Mouse (Mus musculus) neural tube, embryonic 12.5 days (tissue): Measurements from ENCODE around the gene Camk1d. TPM values are rescaled to one million over a fixed set of nuclear protein-coding genes. Genes with fewer than 3 reads are reported as not detected.

ENCODE experiments used
- ATAC-seq: fragments of 200-750 bp; cut with Nextera tagmentation; 2 replicates; pipeline ENCODE4 v1.8.0; 2017; ENCODE audit warnings: low read depth, mild to moderate bottlenecking, moderate TSS enrichment, moderate library complexity; ENCODE audit not compliant: low FRiP score
- H3K27ac ChIP-seq: fragments of 300-500 bp; sonication (generic); 2 replicates; pipeline ENCODE4 v1.5.1; 2016
- H3K27me3 ChIP-seq: fragments of 300-500 bp; sonication (generic); replicated peaks from 2 replicates; pipeline ENCODE4 v1.6.1; 2016; ENCODE audit warnings: mild to moderate bottlenecking
- H3K36me3 ChIP-seq: fragments of 300-500 bp; sonication (generic); 2 replicates; pipeline ENCODE4 v1.6.1; 2016; ENCODE audit warnings: mild to moderate bottlenecking
- H3K4me1 ChIP-seq: fragments of 300-500 bp; sonication (generic); 2 replicates; pipeline ENCODE4 v1.6.1; 2016
- H3K4me2 ChIP-seq: fragments of 300-500 bp; sonication (generic); replicated peaks from 2 replicates; pipeline ENCODE4 v1.6.1; 2016; ENCODE audit warnings: mild to moderate bottlenecking
- H3K4me3 ChIP-seq: fragments of 300-500 bp; sonication (generic); 2 replicates; pipeline ENCODE4 v1.5.1; 2016
- H3K9ac ChIP-seq: fragments of 300-500 bp; sonication (generic); 2 replicates; pipeline ENCODE4 v1.6.1; 2016; ENCODE audit warnings: mild to moderate bottlenecking
- H3K9me3 ChIP-seq: fragments of 300-500 bp; sonication (generic); 2 replicates; pipeline ENCODE4 v1.6.1; 2016; ENCODE audit warnings: mild to moderate bottlenecking
- WGBS: fragments of 180-500 bp; shearing (Covaris S2); methylation state at CpG from one replicate; pipeline ENCODE4 v1.1.7; 2016; 5-methylcytosine and 5-hydroxymethylcytosine counted together
- polyA plus RNA-seq: library from polyadenylated mRNA; unstranded; fragments of >200 nt; fragmentation: Nextera tagmentation; extraction: Ambion mirVana; gene quantifications from 2 replicates; pipeline ENCODE4 v1.2.1, GENCODE M21; 2016

The Camk1d gene
- polyA plus RNA-seq, 1 experiment from 2014 or later: 2.4 TPM

GRCm38 (mm10) chr2:5478709-5479108 is 235.6 kb downstream of the Camk1d start:
- Histone ChIP-seq H3K4me3 (no peak overlapping the region), H3K27ac (no peak overlapping the region), H3K36me3 (no peaks in the 10 kb centered on the region), H3K4me1 (no peaks in the 10 kb centered on the region), H3K9me3 (no peaks in the 10 kb centered on the region), H3K9ac (no peak overlapping the region), H3K4me2 (no peak overlapping the region), H3K27me3 (no peaks in the 10 kb centered on the region)
- no peak for ATAC-seq
- 91% methylated on average over 5 of the region's 5 CpGs for WGBS

- no peak overlapping the region for H3K9ac ChIP-seq
- 96% methylated on average over 4 of the region's 4 CpGs for WGBS
- no peaks in the 10 kb centered on the region for H3K36me3 ChIP-seq
- no peaks in the 10 kb centered on the region for H3K9me3 ChIP-seq
- no peak overlapping the region for H3K4me3 ChIP-seq
- no peaks in the 10 kb centered on the region for H3K27me3 ChIP-seq
- H3K27ac ChIP-seq: no peak overlapping the region
- ATAC-seq: no peak
- no peak overlapping the region for H3K4me2 ChIP-seq
- H3K4me1 ChIP-seq: no peaks in the 10 kb centered on the region
These were observed 236.1 kb downstream of the Camk1d start for GRCm38 (mm10) chr2:5478256-5478655.

DNA sequence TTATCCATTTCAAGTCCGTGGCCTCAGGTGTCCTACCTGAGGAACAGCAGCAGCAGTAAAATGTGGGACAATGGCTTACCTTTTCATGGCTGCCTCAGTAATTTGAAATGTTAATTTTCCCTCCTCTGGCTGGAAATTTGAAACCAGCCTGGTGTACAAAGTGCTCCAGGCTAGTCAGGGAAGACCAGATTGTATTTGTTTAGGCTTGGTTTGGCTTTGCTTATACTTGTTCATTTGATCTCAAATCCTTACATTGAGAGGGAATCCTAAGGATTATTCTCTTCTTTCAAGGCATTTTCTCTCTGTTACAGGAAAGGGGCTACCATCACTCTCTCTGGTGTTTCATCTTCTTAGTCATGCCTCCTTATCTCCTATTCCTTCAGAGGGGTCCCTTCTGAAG is 236.8 kb downstream of the Camk1d start:
- no peak overlapping the region for H3K4me3 ChIP-seq
- no peak overlapping the region for H3K27ac ChIP-seq
- no peaks in the 10 kb centered on the region for H3K9me3 ChIP-seq
- no peak for ATAC-seq
- no peaks in the 10 kb centered on the region for H3K36me3 ChIP-seq
- no peak overlapping the region for H3K9ac ChIP-seq
- 78% methylated on average over 1 of the region's 1 CpGs for WGBS
- H3K4me2 ChIP-seq: no peak overlapping the region
- no peaks in the 10 kb centered on the region for H3K4me1 ChIP-seq
- no peaks in the 10 kb centered on the region for H3K27me3 ChIP-seq

DNA sequence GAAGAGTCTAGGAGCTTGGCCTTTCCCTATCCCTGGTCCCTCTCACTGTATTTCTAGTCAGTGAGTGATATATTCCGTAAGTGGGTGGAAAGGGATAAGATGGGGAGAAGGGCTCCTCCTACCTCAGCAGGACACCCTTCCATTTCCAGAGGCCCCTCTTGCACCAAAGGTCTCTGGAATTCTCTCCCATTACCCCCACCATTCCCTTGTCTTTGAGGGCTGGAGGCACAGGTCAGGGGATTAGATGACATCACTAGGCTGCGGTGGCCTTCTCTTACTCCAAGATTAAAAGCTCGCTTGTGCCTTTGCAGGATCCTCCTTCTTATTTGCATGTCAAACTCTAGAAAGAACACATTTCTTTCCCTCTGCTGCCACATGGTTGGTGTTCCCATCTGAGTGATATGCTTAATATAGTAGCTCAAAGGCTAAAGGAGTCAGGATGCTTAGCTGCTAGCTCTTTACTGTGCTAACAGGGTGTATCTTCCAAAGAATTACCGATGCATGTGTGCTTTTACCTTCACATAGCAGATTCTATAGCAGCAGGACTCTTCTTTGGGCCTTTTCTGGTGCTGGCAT is 244.9 kb downstream of the Camk1d start:
- H3K27me3 ChIP-seq: no peaks in the 10 kb centered on the region
- H3K9me3 ChIP-seq: no peaks in the 10 kb centered on the region
- 86% methylated on average over 4 of the region's 4 CpGs for WGBS
- H3K4me1 ChIP-seq: no peaks in the 10 kb centered on the region
- H3K9ac ChIP-seq: no peak overlapping the region
- H3K4me2 ChIP-seq: no peak overlapping the region
- no peaks in the 10 kb centered on the region for H3K36me3 ChIP-seq
- H3K27ac ChIP-seq: no peak overlapping the region
- no peak for ATAC-seq
- no peak overlapping the region for H3K4me3 ChIP-seq

DNA sequence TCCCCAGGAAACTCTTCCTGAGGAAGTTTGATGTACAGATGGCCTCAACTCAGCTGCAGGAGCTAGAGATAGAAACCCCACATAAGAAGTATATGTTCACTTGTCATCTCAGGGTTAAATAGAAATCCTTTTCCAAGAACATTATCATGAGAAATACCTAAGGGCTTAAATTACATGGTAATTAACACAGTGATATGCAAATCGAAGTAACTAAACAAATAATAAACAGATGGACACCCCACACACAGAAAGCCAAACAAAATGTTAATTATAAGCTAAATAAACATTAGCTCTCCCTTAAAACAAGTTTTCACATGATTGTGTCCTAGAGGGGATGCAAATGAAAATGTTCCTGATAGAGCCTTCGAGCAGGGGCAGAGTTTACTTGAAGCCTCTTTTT is 246.8 kb downstream of the Camk1d start:
- no peaks in the 10 kb centered on the region for H3K9me3 ChIP-seq
- H3K36me3 ChIP-seq: no peaks in the 10 kb centered on the region
- no peak overlapping the region for H3K4me3 ChIP-seq
- no peak overlapping the region for H3K27ac ChIP-seq
- no peaks in the 10 kb centered on the region for H3K27me3 ChIP-seq
- 75% methylated on average over 2 of the region's 2 CpGs for WGBS
- ATAC-seq: no peak
- no peak overlapping the region for H3K4me2 ChIP-seq
- H3K4me1 ChIP-seq: no peaks in the 10 kb centered on the region
- no peak overlapping the region for H3K9ac ChIP-seq

DNA sequence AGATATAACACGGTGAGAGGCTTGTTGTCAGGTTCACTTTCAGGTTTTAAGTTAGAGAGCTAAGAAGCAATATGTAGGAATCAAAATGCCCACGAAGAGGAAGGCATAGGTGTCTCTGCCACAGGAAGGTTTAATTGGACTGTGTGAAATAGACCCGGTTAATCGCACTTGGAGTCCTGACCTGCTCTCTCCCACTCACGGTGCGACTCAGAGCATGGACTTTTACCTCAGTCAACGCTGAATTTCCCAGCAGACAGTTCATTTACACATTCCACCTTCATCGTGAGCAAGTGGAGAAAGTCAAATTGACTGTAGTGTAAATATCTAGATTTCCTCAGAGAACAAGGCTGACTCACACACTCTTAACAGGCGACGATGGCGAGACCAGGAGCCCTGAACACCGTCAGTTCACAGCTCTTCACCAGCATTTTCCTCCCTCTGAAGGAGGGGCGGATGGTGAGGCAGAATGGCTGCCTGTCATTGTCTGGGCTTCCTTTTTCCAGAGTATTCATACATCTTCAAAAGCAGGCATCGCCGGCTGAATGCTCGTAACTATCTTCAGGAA is 255.6 kb downstream of the Camk1d start:
- H3K4me2 ChIP-seq: no peak overlapping the region
- no peak for ATAC-seq

DNA sequence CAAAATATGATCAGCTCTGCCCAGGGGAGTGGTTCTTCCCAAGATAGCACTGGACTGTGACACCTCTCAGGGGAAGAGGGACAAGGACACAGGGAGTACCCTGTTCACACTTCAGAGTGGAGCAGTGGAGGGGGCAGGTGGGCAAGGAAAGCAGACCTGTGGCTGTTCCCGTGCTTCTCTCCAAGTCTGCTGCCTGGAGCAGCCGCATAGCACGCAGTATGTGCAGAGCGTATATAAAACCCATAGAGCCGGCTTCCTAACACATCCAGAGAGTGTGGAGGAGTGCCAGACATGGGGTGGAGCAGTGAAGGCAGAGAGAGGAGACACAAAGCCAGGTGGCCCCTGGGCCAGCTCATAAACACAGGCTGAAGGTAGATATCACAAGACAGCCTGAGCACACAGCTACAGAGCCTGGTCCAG is 256.2 kb downstream of the Camk1d start:
- Histone ChIP-seq H3K9me3 (no peaks in the 10 kb centered on the region), H3K4me3 (no peak overlapping the region), H3K4me2 (no peak overlapping the region), H3K27ac (no peak overlapping the region), H3K9ac (no peak overlapping the region), H3K4me1 (no peaks in the 10 kb centered on the region), H3K27me3 (no peaks in the 10 kb centered on the region), H3K36me3 (no peaks in the 10 kb centered on the region)
- 92% methylated on average over 5 of the region's 5 CpGs for WGBS
- ATAC-seq: no peak

More for the DNA sequence above, 255.6 kb downstream of the Camk1d start:
- Histone ChIP-seq H3K4me1 (no peaks in the 10 kb centered on the region), H3K36me3 (no peaks in the 10 kb centered on the region), H3K9ac (no peak overlapping the region), H3K9me3 (no peaks in the 10 kb centered on the region), H3K27ac (no peak overlapping the region), H3K27me3 (no peaks in the 10 kb centered on the region), H3K4me3 (no peak overlapping the region)
- WGBS: 81% methylated on average over 16 of the region's 16 CpGs

- H3K4me1 ChIP-seq: no peaks in the 10 kb centered on the region
- H3K27me3 ChIP-seq: no peaks in the 10 kb centered on the region
- no peak overlapping the region for H3K4me2 ChIP-seq
- H3K9ac ChIP-seq: no peak overlapping the region
- no peak for ATAC-seq
- H3K27ac ChIP-seq: no peak overlapping the region
- no peak overlapping the region for H3K4me3 ChIP-seq
- H3K36me3 ChIP-seq: no peaks in the 10 kb centered on the region
- whole genome bisulfite sequencing: 81% methylated on average over 2 of the region's 2 CpGs
- H3K9me3 ChIP-seq: no peaks in the 10 kb centered on the region
These were observed 258.2 kb downstream of the Camk1d start for GRCm38 (mm10) chr2:5456108-5456507.

- Histone ChIP-seq H3K4me1 (no peaks in the 10 kb centered on the region), H3K27ac (no peak overlapping the region), H3K36me3 (no peaks in the 10 kb centered on the region), H3K9ac (no peak overlapping the region), H3K4me2 (no peak overlapping the region), H3K27me3 (no peaks in the 10 kb centered on the region), H3K9me3 (no peaks in the 10 kb centered on the region), H3K4me3 (no peak overlapping the region)
- WGBS: 83% methylated on average over 9 of the region's 9 CpGs
- no peak for ATAC-seq
These were observed 259.5 kb downstream of the Camk1d start for GRCm38 (mm10) chr2:5454830-5455229.

- no peak overlapping the region for H3K27ac ChIP-seq
- no peaks in the 10 kb centered on the region for H3K27me3 ChIP-seq
- no peak for ATAC-seq
- no peaks in the 10 kb centered on the region for H3K4me1 ChIP-seq
- no peak overlapping the region for H3K4me3 ChIP-seq
- WGBS: 96% methylated on average over 2 of the region's 2 CpGs
- no peaks in the 10 kb centered on the region for H3K9me3 ChIP-seq
- no peak overlapping the region for H3K9ac ChIP-seq
- H3K4me2 ChIP-seq: no peak overlapping the region
- no peaks in the 10 kb centered on the region for H3K36me3 ChIP-seq
These were observed 262.7 kb downstream of the Camk1d start for GRCm38 (mm10) chr2:5451654-5452053.

DNA sequence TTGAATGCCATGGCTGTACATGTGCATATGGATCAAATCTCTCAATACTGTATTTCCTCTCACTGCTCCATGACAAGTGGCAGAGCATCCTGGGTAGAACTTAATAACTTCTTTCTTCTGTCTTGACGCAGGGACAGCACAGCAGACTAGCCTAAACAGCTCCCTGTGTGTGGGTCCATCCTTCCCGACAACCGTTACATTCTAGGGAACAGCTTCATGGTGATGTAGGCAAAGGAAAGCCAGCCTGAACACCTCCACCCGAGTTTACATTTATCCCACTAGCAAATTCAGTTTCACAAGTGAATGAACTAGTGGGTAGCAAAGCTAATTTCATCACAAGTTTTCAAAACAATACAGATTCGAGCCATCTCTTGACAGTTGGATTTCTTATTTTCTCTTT is 269.0 kb downstream of the Camk1d start:
- no peak for ATAC-seq
- no peaks in the 10 kb centered on the region for H3K27me3 ChIP-seq
- 86% methylated on average over 5 of the region's 5 CpGs for WGBS

GRCm38 (mm10) chr2:5437690-5438089 is 276.6 kb downstream of the Camk1d start:
- Histone ChIP-seq H3K36me3 (no peaks in the 10 kb centered on the region), H3K4me3 (no peak overlapping the region), H3K4me2 (no peak overlapping the region), H3K27ac (no peak overlapping the region), H3K9me3 (no peaks in the 10 kb centered on the region), H3K27me3 (no peaks in the 10 kb centered on the region), H3K4me1 (no peaks in the 10 kb centered on the region), H3K9ac (no peak overlapping the region)
- 62% methylated on average over 2 of the region's 2 CpGs for WGBS
- no peak for ATAC-seq

More for the DNA sequence above, 269.0 kb downstream of the Camk1d start:
- Histone ChIP-seq H3K4me1 (no peaks in the 10 kb centered on the region), H3K27ac (no peak overlapping the region), H3K9ac (no peak overlapping the region), H3K4me3 (no peak overlapping the region), H3K9me3 (no peaks in the 10 kb centered on the region), H3K4me2 (no peak overlapping the region), H3K36me3 (no peaks in the 10 kb centered on the region)

DNA sequence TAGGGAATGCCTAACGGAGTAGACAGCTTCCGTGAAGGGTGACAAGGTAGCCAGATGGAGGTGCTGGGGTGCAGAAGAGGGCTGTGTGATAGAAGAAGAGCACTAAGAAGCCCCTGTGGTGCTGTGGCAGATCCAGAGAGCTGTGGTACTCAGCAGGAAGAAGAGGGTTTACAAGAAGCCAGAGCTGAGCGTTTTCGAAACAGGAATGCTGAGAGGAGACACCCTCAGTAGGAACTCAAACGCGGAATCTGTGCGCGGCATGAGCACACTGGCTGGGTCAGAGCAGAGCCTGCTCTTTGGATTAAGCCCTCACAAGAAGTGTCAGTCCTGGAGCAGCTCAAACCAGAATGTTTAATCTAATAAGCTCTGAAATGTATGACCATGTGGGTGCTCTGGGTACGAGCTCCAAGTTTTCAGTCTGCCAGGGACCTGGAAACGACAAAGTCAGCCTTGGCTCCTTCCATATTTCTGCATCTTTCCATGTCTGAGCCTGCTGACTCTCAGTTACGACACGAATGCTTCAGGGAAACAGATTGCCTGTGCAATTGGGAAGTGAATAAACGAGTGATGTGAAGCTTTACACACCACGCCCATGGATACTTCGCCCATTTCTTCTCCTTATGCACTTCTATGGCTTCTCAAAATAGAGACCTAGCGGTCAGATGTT is 278.6 kb downstream of the Camk1d start:
- Histone ChIP-seq H3K9ac (no peak overlapping the region), H3K4me2 (no peak overlapping the region), H3K4me3 (no peak overlapping the region), H3K4me1 (no peaks in the 10 kb centered on the region), H3K27ac (no peak overlapping the region), H3K27me3 (no peaks in the 10 kb centered on the region), H3K9me3 (no peaks in the 10 kb centered on the region), H3K36me3 (no peaks in the 10 kb centered on the region)
- no peak for ATAC-seq
- WGBS: 90% methylated on average over 16 of the region's 16 CpGs
